ENCODE assay signal across 9 mouse cellular contexts in genomic region chr13:40651056-40651455, GRCm38 (mm10).
DNase-seq lines count a peak whose midpoint lies in the region; ATAC-seq lines count a peak whose summit lies in the region.
"Had no signal": no experiment of that assay in that cellular context is flagged by ENCODE, and none has a peak within 500 bp of the region (broad histone marks: within the 10 kb centered on the region; RNA-seq: fewer than 3 reads in every experiment).

No protein-coding gene starts in this region.

- H3K27ac ChIP-seq in neural tube, embryonic 14.5 days (ENCODE audit: low read depth, low read length): no peak overlapping the region
- no peak overlapping the region for H3K27ac ChIP-seq in liver, embryonic 11.5 days (ENCODE audit: low read depth, low read length)
- H3K27ac ChIP-seq: midbrain, embryonic 12.5 days had no signal

- H3K36me3 ChIP-seq in neural tube, embryonic 14.5 days (ENCODE audit: control insufficient read depth, insufficient read depth, low read length): no peaks in the 10 kb centered on the region
- no peaks in the 10 kb centered on the region for H3K36me3 ChIP-seq in liver, embryonic 11.5 days (ENCODE audit: control insufficient read depth, insufficient read depth, low read length)
- H3K36me3 ChIP-seq: midbrain, embryonic 12.5 days had no signal

- intact Hi-C loops in left cerebral cortex, postnatal 36 days (cut with DNase I): no loop called here

- no peaks in the 10 kb centered on the region for H3K4me1 ChIP-seq in neural tube, embryonic 14.5 days (ENCODE audit: control insufficient read depth, insufficient read depth, low read length)
- H3K4me1 ChIP-seq in liver, embryonic 11.5 days (replicated peaks; ENCODE audit: control insufficient read depth, insufficient read depth, low read length): no peaks in the 10 kb centered on the region

- no peaks in the 10 kb centered on the region for H3K9me3 ChIP-seq in neural tube, embryonic 14.5 days (ENCODE audit: control insufficient read depth, low read length)
- no peaks in the 10 kb centered on the region for H3K9me3 ChIP-seq in liver, embryonic 11.5 days (ENCODE audit: control insufficient read depth, low read length)
- H3K9me3 ChIP-seq: midbrain, embryonic 12.5 days had no signal

- H3K4me3 ChIP-seq in neural tube, embryonic 14.5 days (ENCODE audit: low read depth, low read length): no peak overlapping the region
- no peak overlapping the region for H3K4me3 ChIP-seq in liver, embryonic 11.5 days (ENCODE audit: low read depth, low read length)
- H3K4me3 ChIP-seq: midbrain, embryonic 12.5 days had no signal

- ATAC-seq in neural tube, embryonic 14.5 days (ENCODE audit: low read depth): peak; percentile 44
- ATAC-seq in liver, embryonic 11.5 days (replicated peaks; ENCODE audit: low FRiP score): no peak

- no peaks in the 10 kb centered on the region for H3K27me3 ChIP-seq in neural tube, embryonic 14.5 days (ENCODE audit: control insufficient read depth, insufficient read depth, low read length)
- no peaks in the 10 kb centered on the region for H3K27me3 ChIP-seq in liver, embryonic 11.5 days (replicated peaks; ENCODE audit: control insufficient read depth, insufficient read depth, low read length)

- no peak overlapping the region for H3K4me2 ChIP-seq in neural tube, embryonic 14.5 days (ENCODE audit: low read depth, low read length)
- H3K4me2 ChIP-seq in liver, embryonic 11.5 days: no peak overlapping the region
- H3K4me2 ChIP-seq: midbrain, embryonic 12.5 days had no signal

- peak; percentile 67 for DNase-seq in adrenal gland, adult 8-10 months
- peak; percentile 90 to 95 for DNase-seq in cerebellum, postnatal 14 days
- peak; percentile 84 to 85 for DNase-seq in frontal cortex, postnatal 36 days (ENCODE audit: low spot score in 2 of 2)
- peak; percentile 2 to 6 for DNase-seq in kidney, adult 8-10 months
- peak; percentile 77 to 83 for DNase-seq in left cerebral cortex, postnatal 36 days (ENCODE audit: low spot score in 2 of 2)
- peak; percentile 61 to 78 for DNase-seq in urinary bladder, postnatal 4 days (ENCODE audit: low spot score in 2 of 2)
- DNase-seq in liver, embryonic 11.5 days (ENCODE audit: low spot score): no peak

- WGBS in neural tube, embryonic 14.5 days: 41% methylated on average over 16 of the region's 16 CpGs
- WGBS in liver, embryonic 11.5 days: 61% methylated on average over 16 of the region's 16 CpGs

- no peak overlapping the region for H3K9ac ChIP-seq in neural tube, embryonic 14.5 days (replicated peaks; ENCODE audit: low read depth, low read length)
- H3K9ac ChIP-seq in liver, embryonic 11.5 days (ENCODE audit: low read depth, low read length): no peak overlapping the region
- H3K9ac ChIP-seq: midbrain, embryonic 12.5 days had no signal
